Mouse (Mus musculus): ENCODE data around the gene Plin4.

DNA sequence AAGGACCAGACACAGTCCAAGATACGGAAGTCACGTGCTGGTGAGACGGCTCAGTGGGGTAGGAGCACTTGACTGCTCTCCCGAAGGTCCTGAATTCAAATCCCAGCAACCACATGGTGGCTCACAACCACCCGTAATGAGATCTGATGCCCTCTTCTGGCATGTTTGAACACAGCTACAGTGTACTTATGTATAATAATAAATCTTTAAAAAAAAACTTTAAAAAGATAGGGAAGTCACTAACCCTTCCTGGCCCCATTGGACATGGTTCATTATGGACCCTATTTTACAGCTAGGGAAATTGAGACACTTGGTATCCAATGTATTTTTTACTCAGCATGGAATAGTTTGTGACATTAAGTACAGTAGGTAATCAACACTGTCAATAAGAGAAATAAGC, 32.1 kb downstream of the Plin4 start:
- TF ChIP-seq POLR2A (IDR thresholded peaks at IDR 0.05; ENCODE audit: control insufficient read depth, extremely low read depth, insufficient read depth, low read length, poor library complexity) (no peak), CTCF (IDR thresholded peaks at IDR 0.05; ENCODE audit: borderline replicate concordance, control insufficient read depth, extremely low read depth, insufficient read depth, low read length, poor library complexity) (no peak)

Data from thymus, adult 2 months (tissue).